Mouse (Mus musculus): ENCODE data around the gene Tia1.
A peak's percentile ranks its signal among the peaks of the same experiment; 100 is the strongest.

The Tia1 gene

DNA sequence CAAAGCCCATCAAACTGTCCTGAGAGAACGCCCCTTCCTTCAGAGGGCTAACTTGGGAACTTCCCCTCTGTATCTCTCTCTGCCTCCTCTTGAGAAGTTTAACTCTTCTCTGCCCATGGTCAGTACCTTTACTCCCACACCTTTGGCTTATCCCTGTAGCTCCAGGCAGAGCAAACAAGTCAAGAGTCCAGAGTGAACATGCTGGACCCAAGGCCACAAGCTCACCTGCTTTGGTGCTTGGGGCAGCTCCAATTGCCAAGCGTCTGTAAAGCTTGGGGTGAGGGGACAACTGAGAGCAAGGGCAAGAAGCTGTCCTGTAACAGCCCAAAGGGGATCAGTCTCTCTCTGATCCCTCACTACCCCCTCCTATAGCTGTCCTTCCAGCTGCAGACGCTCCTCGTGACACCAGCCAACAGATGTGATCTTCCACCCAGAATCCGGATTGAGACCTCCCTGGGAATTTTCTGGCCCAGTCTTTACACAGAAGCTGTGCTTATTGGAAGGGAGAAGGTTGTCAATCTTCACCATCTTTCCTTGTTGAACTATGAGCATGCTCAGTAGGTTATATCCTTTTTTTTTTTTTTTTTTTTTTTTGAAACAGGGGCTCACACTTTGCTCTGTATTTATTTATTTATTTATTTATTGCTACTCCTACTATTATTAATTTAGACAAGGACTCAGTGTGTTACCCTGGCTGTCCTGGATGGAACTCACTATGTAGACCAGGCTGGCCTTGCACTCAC lies 18.5 kb upstream of the Tia1 start:
- DNase-seq (ENCODE audit: low spot score in 2 of 2) = no peak

DNA sequence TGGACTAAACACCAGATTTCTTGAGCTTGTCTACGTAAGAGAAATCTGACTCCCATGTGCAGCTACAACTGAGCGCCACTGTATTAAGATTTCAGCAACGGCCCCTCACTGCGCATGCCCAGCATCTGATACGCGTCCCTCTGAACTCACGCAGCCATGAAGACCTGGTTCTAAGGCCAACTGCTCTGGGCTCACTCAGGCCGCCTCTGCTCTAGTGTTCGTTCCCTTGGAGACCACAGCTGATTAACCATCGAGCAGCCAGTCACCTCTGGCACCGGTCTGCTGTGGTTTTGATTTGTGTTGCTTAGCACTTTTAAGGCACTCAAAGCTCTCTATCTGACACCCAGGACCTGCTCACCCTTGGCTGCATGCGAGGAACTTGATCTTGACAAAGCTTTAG lies 16.7 kb upstream of the Tia1 start:
- DNase-seq (ENCODE audit: low spot score in 2 of 2) = no peak

DNA sequence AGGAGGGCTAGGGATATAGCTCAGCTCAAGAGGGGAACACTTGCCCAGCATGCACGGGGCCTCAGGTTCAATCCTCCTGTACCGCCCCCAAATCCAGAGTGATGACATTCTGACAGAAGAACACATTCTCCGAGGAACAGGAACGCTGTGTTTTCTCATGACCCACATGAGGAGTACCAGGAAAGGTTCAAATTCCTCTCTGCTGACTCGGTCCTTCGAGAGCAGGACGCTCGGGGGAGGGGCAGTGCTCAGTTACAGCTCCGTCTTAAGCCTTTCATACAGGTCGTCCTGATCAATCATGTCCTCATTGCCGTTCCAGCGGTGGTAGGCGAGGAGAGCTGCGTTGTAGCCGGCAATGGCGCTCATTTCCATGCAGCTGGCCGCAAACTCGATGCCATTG lies 15.6 kb upstream of the Tia1 start:
- DNase-seq (ENCODE audit: low spot score in 2 of 2) = no peak

DNA sequence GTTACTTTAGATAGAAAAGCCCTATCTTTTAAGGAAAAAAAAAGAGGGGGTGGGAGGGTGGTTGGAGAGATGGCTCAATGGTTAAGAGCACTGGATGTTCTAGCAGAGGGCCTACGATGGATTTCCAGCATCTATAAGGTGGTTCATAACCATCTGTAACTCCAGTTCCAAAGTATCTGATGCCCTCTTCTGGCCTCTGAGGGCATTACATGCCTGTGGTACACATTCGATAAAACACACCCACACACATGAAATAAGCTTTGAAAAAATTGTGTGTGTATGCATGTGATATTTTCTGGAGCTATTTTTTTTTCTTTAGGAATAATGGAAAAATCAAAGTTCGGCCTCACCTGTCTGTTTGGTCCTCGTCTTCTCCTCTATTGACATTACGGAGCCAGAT lies 12.7 kb upstream of the Tia1 start:
- DNase-seq (ENCODE audit: low spot score in 2 of 2) = no peak

DNA sequence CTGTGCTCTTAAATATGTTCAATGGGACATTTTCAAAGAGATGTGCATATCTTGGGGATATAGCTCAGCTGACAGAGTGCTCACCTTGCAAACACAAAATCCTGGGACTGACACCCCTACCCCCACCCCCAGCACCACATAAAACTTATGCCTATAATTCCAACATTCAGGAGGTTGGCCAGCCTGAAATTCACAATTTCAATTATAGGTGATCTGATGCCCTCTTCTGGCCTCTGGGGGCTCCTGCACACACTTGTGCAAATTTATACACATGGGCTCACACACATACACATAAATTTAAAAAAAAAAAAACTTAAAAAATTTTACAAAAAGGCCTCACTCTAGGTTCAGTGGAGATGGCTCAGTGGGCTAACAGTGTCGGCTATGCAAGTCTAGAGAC lies 10.8 kb upstream of the Tia1 start:
- DNase-seq (ENCODE audit: low spot score in 2 of 2) = no peak

DNA sequence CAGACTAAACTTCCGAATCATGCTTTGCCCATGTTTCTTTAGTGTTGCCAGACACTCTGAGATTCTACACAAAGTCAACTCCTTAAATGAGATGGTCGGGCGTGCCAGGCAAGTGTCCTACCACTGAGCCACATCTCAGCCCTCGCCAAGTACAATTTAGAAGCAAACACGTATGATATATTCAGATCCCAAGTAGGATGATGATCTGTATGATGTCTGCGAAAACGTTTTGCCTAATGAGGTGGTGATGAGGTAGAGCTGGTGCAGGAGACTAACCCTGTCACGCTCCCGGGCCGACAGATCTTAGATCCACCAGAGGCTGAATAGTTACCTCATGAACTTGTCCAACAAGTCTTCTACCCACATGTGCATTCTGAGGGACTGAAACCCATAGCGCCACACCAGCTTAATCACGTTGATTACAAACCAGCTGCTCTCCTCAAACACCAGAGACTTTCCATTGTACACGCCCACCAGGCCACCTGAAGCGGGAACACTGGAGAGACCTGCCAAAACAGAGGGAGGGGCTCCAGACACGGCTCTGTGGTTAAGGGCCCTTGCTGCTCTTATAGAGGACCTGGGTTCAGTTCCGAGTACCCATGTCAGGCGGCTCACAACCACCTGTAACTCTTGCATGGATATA lies 9.8 kb upstream of the Tia1 start:
- DNase-seq (ENCODE audit: low spot score in 2 of 2) = no peak

DNA sequence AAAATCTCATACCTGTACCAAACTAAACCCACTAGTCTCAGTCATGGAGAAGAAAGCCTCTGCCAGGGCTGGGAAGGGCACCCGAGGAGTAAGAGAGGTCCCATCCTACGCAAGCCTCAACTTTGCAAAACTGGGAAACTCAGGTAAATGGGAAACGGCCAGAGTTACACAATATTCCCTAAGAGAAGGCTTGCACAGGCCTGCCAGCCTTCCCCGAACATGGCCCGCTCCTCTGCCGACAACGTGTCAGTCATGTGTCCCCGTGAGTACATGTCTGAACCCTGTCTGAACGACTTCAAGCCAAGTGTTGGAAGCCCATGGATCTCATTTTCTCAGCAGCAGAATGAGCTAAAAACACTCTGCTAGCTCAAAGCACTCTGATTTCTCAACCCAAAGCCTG lies 9.0 kb upstream of the Tia1 start:
- no peak for DNase-seq (ENCODE audit: low spot score in 2 of 2)

DNA sequence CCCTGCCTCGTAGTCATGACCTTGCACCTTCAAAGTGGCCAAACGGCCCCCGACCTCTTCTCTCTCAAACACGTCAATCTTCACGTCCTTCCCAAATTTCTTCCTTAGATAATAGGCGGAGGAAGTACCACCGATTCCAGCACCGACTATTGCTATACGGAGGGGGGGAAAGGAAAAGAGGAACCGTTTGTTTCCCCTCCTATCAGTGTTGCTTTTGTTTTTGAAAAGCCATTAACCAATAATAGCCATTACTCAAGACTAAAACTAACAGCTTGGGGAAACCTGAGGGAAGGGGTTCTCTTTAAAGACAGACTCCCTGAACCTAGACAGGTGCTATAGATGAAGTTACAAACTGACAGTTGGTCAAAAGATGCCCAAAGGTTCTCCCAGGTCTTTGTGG lies 8.1 kb upstream of the Tia1 start:
- DNase-seq (ENCODE audit: low spot score in 2 of 2) = no peak

DNA sequence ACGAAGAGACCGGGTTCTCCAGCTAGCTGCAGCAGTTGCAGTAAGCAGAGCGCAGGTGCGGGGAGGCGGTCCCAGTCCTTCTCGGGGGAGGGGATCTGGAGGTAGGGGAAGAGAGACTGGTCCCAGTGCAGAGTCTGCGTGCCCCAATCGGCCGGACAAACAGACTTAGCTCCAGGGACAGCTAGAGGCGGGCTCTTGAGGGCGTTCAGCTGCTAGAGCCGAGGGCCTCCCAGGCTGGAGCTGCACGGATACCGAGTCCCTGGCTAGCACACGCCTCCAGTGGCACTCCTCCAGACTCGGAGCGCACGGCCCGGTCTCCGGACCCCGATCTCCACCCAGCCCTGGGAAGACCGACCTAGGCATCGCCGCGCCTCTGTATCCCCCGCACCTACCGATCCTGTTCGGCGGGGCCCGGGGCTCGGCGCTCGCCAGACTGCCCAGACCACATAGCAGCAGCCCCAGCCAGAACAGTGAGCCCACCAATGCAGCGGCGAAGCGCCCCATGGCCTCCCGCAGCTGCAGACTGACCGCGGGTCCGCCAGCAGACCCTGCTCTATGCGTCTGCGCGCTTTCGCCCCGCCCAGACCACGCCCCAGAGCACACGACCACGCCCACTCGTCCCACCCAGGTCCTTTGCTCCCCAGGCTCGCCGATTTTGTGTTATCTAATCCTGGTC lies 7.3 kb upstream of the Tia1 start, which contains the start of gene Pcyox1:
Gene Pcyox1, minus strand, starts transcription at position 574 of the 676 bp plus-strand sequence.
- peak; percentile 90 to 92 for DNase-seq (ENCODE audit: low spot score in 2 of 2)

DNA sequence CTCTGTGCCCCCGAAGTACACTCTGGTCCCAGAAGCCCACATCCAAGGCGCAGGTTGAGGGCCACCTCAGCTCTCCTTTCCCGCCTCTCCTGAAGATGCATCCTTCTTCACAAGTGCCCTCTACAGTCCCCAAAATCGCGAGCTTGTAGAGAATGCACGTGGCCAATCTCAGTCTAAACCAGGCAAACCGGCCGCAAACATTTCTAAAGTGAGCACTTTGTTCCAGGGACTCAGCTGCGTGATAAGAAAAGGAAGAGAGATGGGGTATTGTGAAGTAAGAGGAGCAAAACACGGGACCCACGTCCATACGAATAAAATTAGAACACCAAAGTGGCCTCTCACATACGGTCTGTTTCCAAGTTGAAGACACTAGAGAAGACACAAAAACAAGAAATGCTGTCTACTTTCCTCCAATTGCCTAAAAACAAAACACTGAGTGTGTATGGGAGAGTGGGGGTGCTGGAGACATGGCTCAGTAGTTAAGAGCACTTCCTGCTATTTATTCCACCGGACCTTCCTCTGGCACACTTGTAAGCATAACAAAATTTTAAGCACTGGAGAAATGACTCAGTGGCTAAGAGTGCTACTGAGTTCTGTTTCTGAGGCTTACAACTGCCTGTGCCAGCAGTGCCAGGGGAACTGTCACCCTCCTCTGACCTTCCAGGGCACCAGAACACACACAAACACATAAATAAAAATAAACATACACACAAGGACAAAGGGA lies 6.6 kb upstream of the Tia1 start:
- DNase-seq (ENCODE audit: low spot score in 2 of 2) = peak in 1 of 2 experiments; percentile 8

DNA sequence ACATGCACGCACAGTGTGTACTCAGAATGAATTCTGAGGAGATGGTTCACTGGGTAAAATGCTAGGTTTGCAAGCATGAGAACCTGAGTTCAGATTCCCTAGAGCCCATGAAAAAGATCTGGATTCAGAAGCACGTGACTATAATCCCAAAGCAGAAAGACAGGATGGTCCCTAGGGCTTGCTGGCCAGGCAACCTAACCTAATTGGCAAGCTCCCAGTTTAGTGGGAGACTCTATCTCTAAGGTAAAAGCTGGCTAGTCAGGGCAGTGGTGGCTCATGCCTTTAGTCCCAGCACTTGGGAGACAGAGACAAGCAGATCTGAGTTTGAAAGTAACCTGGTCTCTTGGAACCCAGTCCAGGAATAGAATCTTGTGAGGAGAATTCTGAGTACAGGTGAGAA lies 5.0 kb upstream of the Tia1 start:
- no peak for DNase-seq (ENCODE audit: low spot score in 2 of 2)

DNA sequence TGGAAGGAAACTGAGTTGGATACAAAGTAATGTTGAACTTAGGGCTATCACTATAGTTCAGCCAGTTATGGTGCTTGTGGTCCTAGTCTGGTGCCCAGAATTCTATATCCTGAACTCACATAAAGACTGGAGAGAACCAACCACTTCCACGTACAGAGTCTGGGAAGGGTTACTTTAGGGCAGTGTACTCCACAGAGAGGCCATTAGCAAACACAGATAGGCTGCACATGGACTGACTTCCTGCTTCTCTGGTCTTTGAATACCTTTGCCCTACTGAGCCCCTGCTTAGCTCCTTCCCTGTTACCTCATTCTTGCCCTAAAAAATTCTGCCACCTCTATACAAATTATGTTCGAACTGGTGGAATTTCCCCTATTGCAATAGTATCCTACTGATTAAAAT lies 4.0 kb upstream of the Tia1 start:
- DNase-seq (ENCODE audit: low spot score in 2 of 2) = no peak

DNA sequence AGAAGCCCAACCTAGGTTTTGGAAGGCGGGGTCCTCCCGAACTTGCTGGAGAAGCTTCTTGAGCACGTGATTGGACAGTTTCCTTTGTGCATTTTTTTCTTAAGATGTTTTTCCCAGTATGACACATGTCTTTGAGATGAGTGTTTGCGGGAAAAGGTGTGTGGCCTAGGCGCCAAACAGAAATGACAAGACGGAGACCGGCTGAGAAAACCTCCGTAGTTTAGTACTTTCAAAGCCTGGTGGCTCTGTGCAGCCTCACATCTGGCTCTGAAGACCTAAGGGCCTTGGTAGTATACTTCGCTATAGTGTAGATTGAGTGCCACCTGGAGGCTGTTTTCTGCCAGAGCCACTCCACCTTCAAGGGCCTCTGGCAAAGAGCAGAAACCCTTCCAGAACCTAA lies 3.0 kb upstream of the Tia1 start:
- peak; percentile 67 to 79 for DNase-seq (ENCODE audit: low spot score in 2 of 2)

DNA sequence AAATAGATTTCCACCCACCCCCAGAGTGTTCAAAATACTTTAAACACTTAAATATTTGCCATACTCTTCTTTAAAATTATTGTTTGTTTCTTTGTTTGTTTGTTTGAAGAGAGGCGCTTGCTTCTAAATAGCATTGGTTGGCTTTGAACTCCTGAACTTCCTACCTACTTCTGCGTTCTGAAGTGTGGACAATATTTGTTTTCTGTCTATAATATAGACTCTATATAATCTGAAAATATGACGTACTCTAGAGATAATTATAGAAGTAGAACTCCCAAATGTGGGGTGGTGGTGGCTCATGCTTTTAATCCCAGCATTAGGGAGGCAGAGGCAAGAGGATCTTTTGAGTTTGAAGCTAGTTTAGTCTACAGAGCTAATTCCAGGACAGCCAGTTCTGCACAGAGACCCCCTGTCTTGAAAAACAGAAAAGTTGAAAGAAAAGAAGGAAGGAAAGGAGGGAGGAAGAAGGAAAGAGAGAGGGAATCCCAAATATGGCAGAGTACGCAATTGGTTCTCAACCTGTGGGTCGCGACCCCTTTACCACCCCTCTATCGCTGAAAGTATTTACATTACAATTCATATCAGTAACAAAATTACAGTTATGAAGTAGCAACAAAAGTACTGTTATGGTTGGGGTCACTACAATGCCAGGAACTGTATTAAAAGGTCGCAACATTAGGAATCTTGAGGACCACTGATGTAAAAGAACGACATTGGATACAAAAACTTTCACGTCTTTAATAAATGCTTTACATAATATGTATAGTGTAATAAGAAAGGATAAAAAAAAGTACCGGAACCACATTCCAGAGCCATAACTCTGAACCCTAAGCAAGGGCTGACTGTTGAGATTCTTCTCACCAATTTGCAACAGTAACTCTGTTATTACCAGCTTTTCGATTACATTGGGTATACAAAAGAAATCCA lies 1.1 kb upstream of the Tia1 start:
- DNase-seq (ENCODE audit: low spot score in 2 of 2) = no peak

DNA sequence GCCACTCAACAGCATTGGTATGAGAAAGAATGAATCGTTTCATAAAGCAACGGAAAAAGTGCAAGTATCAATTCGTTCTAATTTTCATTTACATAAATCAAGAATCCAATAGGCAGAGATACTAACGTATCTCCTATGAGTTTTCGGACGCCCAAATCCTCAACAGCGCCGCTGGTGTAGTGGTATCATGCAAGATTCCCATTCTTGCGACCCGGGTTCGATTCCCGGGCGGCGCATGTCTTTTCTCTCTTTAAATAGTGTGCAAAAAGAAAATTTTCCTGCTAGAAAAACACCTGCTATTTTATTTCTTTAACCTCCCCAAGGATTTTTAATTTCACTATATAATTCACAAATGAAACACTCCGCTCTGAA lies 305 bp upstream of the Tia1 start:
- peak in 1 of 2 experiments; percentile 91 for DNase-seq (ENCODE audit: low spot score in 2 of 2)

DNA sequence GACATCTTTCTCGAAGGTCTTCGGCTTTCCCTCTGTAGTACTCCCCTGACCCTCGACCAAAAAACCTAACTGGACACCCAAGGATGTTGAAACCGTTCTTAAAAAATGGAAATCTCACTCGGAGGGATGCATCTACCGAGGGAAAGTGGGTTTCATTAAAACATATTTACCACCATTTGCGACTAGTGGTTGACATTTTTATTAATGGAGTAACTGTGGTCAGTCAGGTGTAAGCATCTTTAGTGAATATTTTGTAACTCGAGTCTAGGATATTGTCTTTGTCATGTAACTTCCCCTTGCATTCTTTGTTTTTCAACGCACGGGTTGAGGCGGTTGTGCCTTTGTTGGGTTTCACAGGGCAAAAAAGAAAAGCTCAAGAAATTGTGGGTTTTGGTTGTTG lies 977 bp downstream of the Tia1 start:
- DNase-seq (ENCODE audit: low spot score in 2 of 2) = no peak

DNA sequence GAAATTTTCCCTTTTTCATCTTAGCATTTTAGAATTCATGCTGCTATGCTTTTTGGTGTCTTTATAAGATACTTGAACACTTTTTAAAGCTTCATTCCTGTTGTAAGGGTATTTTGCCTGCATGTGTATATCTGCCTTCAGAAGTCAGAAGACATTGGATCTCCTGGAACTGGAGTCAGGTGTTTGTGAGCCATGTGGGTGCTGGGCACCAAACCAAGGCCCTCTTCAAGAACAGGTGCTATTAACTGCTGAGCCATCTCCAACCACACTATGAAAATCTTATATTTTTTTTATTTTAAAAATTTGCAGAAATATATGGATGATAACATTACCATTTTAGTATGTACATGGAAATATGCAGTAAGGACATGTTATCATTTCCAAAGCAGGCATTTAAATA lies 2.3 kb downstream of the Tia1 start:
- no peak for DNase-seq (ENCODE audit: low spot score in 2 of 2)

DNA sequence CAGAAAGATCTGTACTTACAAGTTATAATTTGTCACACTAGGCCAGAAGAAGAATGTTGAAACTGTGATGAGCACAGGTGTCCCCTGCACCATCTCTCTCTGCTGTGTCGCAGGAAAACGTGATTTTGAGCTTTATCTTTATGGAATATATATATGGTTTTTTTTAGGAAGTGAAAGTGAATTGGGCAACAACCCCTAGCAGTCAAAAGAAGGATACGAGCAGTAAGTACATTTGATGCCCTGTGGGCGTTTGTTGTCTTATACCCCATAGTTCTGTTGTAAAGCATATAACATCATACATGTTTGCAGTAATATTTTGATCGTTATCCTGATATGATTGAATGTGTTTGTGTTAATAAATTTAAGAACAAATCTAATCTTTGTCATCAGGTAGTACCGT lies 14.7 kb downstream of the Tia1 start:
- DNase-seq (ENCODE audit: low spot score in 2 of 2) = no peak

DNA sequence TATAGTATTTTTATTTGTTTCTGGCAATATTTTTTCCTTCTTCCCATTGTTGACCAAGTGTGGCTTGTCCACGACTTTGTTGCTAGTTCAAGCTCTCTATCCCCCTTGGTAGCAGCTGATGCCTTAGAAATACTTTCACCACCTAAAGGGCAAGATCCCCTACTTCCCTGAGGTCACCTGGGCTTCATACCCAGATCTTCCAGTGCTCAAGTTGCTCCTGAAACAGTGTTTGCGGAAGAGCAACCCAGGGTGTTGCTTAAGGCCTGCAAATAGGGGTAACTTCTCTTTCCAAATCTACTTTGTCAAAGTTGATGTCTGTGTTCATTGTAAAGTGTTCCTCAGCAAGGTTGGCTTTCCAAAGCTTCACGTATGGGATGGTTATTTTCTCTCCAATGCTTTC lies 15.2 kb downstream of the Tia1 start:
- DNase-seq (ENCODE audit: low spot score in 2 of 2) = no peak

DNA sequence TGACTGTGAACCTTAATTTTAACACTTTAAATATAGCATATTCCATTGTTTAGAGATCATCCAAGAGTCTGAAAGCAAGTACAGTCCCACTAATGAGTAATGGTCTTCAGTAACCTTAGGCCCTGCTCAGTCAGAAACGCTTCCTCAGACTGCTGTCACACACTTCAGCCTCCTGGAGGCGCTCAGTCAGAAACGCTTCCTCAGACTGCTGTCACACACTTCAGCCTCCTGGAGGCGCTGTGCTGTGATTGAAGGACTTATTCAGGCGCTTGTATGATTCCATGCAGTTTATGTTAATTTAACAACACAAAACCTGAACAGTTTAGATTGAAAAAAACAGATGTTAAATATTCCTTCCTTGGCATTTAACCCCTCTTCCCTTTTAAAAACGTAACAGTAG lies 16.5 kb downstream of the Tia1 start:
- DNase-seq (ENCODE audit: low spot score in 2 of 2) = no peak

DNA sequence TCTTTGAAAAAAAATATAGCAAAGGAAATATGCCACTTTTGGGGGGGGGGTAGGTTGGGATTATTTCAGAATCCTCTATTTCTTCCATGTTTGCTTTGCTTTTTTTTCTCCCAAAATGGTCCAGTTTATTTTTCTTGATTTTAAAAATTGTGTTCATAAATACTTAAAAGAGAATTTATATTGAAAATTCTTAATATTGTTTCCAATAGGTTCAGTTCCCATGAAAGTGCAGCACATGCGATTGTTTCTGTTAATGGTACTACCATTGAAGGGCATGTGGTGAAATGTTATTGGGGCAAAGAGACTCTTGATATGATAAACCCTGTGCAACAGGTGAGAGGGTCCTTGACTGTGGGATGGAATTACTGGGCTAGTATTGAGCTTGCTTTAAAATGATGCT lies 22.3 kb downstream of the Tia1 start, which contains the start of gene Gm44790:
Gene Gm44790, plus strand, starts transcription at position 301 of the 400 bp plus-strand sequence.
- DNase-seq (ENCODE audit: low spot score in 2 of 2) = no peak

Data from heart, adult 9 months (tissue).